Mouse (Mus musculus) stomach, postnatal 0 days (tissue): ENCODE measurements at regions not wholly inside any gene's neighbourhood (a gene's known extent, or its start where the extent isn't known, plus 50 kb on each side); places are given as distances from the start of the nearest gene placed in this dataset.
"Not testable (repeated sequence)": the region's sequence is repeated elsewhere in the genome, so short reads cannot be mapped to it uniquely, and the experiment has no call there.

Source experiments
- ATAC-seq: fragments of 200-750 bp; cut with Nextera tagmentation; 2 replicates; pipeline ENCODE4 v1.8.0; 2017; ENCODE audit not compliant: low FRiP score, low TSS enrichment
- DNase-seq: peaks from one replicate; pipeline ENCODE4 v3.0.0-alpha.2; 2016; ENCODE audit warnings: low spot score
- H3K27ac ChIP-seq: fragments of 300-500 bp; sonication (generic); replicated peaks from 2 replicates; pipeline ENCODE4 v1.5.1; 2014; ENCODE audit warnings: mild to moderate bottlenecking, control low read depth
- H3K27me3 ChIP-seq: fragments of 300-500 bp; sonication (generic); 2 replicates; pipeline ENCODE4 v1.6.1; 2014; ENCODE audit warnings: low read length; ENCODE audit not compliant: control insufficient read depth, insufficient read depth
- H3K36me3 ChIP-seq: fragments of 300-500 bp; sonication (generic); 2 replicates; pipeline ENCODE4 v1.6.1; 2014; ENCODE audit warnings: low read length, mixed read lengths; ENCODE audit not compliant: control insufficient read depth, insufficient read depth
- H3K4me1 ChIP-seq: fragments of 300-500 bp; sonication (generic); replicated peaks from 2 replicates; pipeline ENCODE4 v1.6.1; 2014; ENCODE audit warnings: antibody characterized with exemption; ENCODE audit not compliant: control insufficient read depth, insufficient read depth
- H3K4me2 ChIP-seq: fragments of 300-500 bp; sonication (generic); replicated peaks from 2 replicates; pipeline ENCODE4 v1.6.1; 2014; ENCODE audit warnings: low read depth, mild to moderate bottlenecking, control low read depth, moderate library complexity
- H3K4me3 ChIP-seq: fragments of 300-500 bp; sonication (generic); 2 replicates; pipeline ENCODE4 v1.5.1; 2014; ENCODE audit warnings: low read depth, low read length, control low read depth
- H3K9ac ChIP-seq: fragments of 300-500 bp; sonication (generic); 2 replicates; pipeline ENCODE4 v1.6.1; 2014; ENCODE audit warnings: mild to moderate bottlenecking, low read length, control low read depth, mixed read lengths
- H3K9me3 ChIP-seq: fragments of 300-500 bp; sonication (generic); 2 replicates; pipeline ENCODE4 v1.6.1; 2016; ENCODE audit warnings: low read length; ENCODE audit not compliant: control insufficient read depth
- CTCF ChIP-seq: IDR thresholded peaks from 2 replicates; pipeline ENCODE4 v1.5.1; 2016; ENCODE audit warnings: antibody characterized with exemption, low read depth, mild to moderate bottlenecking, moderate library complexity
- EP300 ChIP-seq: optimal IDR thresholded peaks from 2 replicates; pipeline ENCODE3; 2016; ENCODE audit warnings: antibody characterized with exemption
- WGBS: fragments of 180-500 bp; shearing (Covaris S2); extraction: QIAGEN DNeasy Blood & Tissue Kit; methylation state at CpG from one replicate; pipeline ENCODE4 v1.1.7; 2014; 5-methylcytosine and 5-hydroxymethylcytosine counted together

DNA sequence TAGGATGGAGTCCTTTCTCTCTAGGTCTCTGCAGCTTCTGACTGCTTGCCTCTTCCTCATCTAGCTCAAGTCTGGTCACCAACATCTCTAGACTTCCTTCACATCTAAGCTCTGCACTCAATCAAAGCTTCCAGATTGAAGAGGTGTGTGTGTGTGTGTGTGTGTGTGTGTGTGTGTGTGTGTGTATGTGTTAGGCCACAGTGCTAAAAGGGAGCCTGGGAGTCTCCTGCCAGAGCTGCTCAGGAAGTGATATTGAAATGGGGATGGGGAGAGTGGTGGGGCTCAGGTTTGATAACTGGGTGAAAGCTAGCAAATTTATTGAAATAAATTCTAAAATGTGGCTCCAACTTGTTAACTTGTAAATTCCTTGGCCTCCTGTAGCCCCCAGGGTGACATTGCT lies 73.3 kb downstream of the Gm31371 start:
- not testable (repeated sequence) for H3K27ac ChIP-seq, H3K4me1 ChIP-seq, H3K4me3 ChIP-seq, ATAC-seq, H3K9me3 ChIP-seq, H3K4me2 ChIP-seq, DNase-seq, H3K36me3 ChIP-seq, H3K9ac ChIP-seq, H3K27me3 ChIP-seq

DNA sequence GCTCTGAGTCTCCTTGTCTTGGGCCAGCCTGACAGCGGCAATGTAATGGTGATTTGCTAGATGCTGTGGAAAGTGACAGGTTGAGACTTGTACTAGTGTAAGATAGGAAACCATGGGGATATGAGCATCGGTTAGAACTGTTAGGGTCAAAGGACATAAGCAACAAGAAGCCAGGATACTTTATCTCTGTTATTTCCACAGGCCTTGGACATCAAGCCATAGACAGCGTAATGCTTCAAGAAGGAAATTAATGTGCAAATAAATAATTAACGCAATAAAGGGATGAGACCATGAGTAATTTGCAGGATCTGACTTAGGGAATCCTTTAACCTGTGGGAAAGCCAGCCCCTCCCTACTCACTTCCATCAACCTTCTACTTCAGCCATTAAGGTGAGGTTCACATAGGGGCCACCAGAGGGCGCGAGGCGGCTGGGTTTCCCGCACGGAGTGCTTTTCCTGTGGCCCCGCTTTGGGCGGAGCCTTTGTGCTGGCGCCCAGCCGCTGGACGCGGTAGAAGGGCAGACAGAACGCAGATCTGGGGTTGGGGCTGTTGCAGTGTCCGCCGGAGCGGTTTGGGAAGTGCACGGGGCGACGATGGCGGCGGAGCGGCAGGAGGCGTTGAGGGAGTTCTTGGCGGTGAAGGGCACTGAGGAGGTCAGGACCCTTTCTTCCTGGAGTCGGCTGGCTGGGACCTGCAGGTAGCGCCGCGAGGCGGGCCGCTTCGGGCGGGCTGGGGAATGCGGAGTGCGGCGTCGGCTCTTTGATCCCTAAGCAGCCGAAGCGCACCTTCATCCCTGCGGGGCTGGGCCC lies 76.5 kb downstream of the Gm31371 start:
- Histone ChIP-seq H3K4me2 (peak overlapping the region; percentile 68), H3K9ac (peak overlapping the region; percentile 69), H3K4me1 (no peaks in the 10 kb centered on the region), H3K27me3 (no peaks in the 10 kb centered on the region), H3K4me3 (peak overlapping the region; percentile 51), H3K36me3 (no peaks in the 10 kb centered on the region), H3K9me3 (no peaks in the 10 kb centered on the region), H3K27ac (peak overlapping the region; percentile 53)
- DNase-seq: peak; percentile 78
- WGBS: 8% methylated on average over 39 of the region's 42 CpGs
- peak; percentile 99 for ATAC-seq
- TF ChIP-seq CTCF (peak; percentile 89), EP300 (no peak)

DNA sequence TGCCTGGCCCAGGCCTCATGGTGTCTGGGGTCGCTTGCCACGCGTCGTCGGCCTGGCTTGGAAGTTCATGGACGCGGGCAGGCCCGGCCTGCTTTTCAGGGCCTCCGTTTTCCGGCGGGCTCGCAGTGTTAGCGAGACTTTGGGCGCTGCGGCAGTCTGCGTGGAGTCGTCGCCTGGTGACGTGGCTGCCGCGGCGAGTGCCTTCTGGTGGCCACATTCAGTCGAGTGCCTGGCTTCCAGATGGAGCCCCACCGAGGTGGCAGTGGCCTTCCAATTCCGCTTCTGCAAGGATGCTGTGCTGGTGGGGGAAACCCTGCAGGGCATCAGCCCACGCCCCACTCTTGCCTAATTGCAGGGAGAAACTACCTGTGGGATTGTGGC lies 77.1 kb downstream of the Gm31371 start:
- not testable (repeated sequence) for H3K27me3 ChIP-seq, H3K36me3 ChIP-seq, DNase-seq, H3K9me3 ChIP-seq, H3K4me1 ChIP-seq
- Histone ChIP-seq H3K27ac (peak overlapping the region; percentile 53), H3K4me3 (peak overlapping the region; percentile 51), H3K4me2 (peak overlapping the region; percentile 68), H3K9ac (peak overlapping the region; percentile 69)
- peak; percentile 38; the same call in 1 of the 2 replicates for ATAC-seq
- 20% methylated on average over 26 of the region's 26 CpGs for WGBS
- peak; percentile 34 for TF ChIP-seq CTCF

DNA sequence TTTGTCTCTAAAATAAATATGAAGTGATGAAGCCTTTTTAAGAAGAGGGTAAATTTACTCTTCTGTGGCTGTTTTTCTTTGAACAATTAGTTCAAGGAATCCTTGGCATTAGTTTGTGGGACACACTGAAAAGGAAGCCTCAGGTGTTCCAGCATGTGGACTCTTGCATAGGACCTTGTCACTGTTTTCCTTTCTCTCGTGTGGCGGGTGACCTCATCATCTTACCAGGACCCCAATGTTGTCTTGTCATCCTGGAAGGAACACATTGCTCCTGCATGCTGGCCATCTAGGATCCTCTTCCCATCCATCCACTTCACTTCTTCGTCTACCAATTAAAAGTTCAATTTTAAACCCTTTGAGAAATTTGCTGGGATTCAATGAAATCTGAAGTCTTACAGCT lies 104.9 kb downstream of the Gm31371 start:
- not testable (repeated sequence) for DNase-seq, H3K4me1 ChIP-seq, H3K4me3 ChIP-seq, H3K4me2 ChIP-seq, H3K9ac ChIP-seq, H3K27me3 ChIP-seq, ATAC-seq, H3K27ac ChIP-seq, H3K36me3 ChIP-seq, H3K9me3 ChIP-seq
- WGBS: 80% methylated on average over 3 of the region's 3 CpGs

DNA sequence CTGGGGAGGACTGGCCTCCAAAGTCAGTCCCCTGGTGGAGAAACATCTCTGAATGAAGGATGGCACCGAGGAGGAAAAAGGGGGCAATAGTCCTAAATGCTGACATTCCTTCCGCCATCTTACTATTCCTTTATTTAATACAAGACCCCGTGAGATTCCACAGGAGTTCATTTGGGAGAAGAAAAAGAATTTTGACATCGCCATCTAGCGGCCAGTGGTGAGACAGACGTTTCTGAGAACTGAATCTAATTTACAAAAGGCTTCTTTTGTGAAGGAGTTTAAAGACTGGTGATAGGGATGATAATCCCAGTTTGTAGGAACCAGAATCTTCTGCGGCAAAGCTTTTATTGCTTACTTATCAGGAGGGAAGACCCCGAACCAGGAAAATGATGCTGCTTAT lies 107.8 kb downstream of the Gm31371 start:
- WGBS: 57% methylated on average over 8 of the region's 8 CpGs
- not testable (repeated sequence) for H3K4me2 ChIP-seq, H3K27ac ChIP-seq, H3K27me3 ChIP-seq, H3K9me3 ChIP-seq, H3K9ac ChIP-seq, H3K4me3 ChIP-seq, DNase-seq, H3K36me3 ChIP-seq, H3K4me1 ChIP-seq, ATAC-seq
- TF ChIP-seq CTCF: peak; percentile 57

DNA sequence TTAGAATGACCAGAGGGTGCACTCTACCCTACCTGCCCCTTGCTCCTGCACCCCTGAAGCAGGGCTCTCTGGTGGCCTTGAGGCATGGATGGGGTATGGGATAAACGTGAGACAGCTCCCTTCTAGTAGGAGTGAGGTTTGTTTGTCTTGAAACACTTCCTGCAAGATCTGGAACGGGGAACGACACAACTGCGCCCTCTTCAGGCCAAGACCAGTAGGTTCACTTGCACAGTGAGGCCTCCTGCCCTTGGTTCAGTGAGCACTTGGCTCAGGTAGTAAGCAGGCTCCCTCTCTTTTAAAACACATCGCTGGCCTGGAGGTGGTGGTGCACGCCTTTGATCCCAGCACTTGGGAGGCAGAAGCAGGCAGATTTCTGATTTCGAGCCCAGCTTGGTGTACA lies 110.1 kb downstream of the Gm31371 start:
- 70% methylated on average over 7 of the region's 7 CpGs for WGBS
- TF ChIP-seq CTCF: peak; percentile 51
- not testable (repeated sequence) for H3K4me3 ChIP-seq, H3K27ac ChIP-seq, H3K36me3 ChIP-seq, H3K4me2 ChIP-seq, H3K4me1 ChIP-seq, H3K27me3 ChIP-seq, DNase-seq, H3K9ac ChIP-seq, H3K9me3 ChIP-seq, ATAC-seq

DNA sequence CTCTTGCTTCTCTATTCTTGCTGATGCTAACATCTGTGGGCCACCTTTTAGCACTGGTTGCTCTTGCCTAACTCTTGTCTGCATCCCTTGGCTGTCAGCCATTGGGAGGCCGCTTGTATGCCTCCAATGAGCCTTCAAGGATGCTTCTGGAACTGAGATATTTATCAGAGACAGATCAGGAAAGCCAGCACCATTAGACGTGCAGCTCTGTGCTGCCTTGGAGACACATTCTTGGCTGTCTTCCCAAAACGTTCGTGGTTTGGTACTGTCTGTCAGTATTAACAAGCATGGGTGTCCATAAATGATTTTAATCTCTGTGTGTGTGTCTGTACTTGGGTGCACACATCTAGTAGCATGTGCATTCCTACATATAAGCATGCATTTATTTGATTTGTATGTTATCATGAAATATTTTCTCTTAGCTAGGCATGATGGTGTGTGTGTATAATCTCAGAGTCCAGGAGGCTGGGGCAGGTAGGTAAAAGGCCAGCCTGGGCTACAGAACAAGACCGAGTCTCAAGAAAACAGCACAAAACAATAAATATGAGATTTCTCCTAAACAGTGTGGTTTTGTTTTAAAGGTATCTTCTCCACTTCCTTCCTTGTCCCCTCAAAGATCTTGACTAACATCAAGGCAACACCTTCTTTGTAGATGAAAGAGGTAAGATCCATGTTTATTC lies 111.4 kb downstream of the Gm31371 start:
- not testable (repeated sequence) for DNase-seq, H3K36me3 ChIP-seq, H3K4me3 ChIP-seq, H3K4me2 ChIP-seq, H3K27ac ChIP-seq, H3K9me3 ChIP-seq, H3K27me3 ChIP-seq, H3K9ac ChIP-seq, H3K4me1 ChIP-seq, ATAC-seq
- WGBS: 50% methylated on average over 4 of the region's 5 CpGs
